Mouse (Mus musculus): ENCODE results near the gene L3mbtl2.
"Not testable (repeated sequence)": the region's sequence is repeated elsewhere in the genome, so short reads cannot be mapped to it uniquely, and the experiment has no call there.

Gene L3mbtl2

GRCm38 (mm10) chr15:81663697-81664561 lies at the start of gene L3mbtl2:
L3mbtl2 (plus strand) TSS chr15:81663889.
- in situ Hi-C loops (cut with MboI), result no loop called here

DNA sequence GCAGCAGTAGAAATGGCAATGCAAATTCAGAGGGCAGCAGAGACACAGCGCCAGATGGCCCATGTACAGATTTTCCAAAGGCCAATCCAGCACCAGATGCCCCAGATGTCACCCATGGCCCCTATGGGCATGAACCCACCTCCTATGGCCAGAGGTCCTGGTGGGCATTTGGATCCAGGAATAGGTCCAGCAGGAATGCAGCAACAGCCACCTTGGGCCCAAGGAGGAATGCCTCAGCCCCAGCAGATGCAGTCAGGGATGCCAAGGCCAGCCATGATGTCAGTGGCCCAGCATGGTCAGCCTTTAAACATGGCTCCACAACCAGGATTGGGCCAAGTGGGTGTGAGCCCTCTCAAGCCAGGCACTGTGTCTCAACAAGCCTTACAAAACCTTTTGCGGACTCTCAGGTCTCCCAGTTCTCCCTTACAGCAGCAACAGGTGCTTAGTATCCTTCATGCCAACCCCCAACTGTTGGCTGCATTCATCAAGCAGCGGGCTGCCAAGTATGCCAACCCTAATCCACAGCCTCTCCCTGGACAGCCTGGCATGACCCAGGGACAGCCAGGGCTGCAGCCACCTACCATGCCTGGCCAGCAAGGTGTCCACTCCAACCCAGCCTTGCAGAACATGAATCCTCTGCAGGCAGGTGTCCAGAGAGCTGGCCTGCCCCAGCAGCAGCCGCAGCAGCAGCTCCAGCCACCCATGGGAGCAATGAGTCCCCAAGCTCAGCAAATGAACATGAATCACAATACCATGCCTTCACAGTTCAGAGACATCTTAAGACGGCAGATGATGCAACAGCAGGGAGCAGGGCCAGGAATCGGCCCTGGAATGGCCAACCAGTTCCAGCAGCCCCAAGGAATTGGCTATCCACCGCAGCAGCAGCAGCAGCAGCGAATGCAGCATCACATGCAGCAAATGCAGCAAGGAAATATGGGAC lies 13.9 kb upstream of the L3mbtl2 start:
- in situ Hi-C loops (cut with MboI), result no loop called here

DNA sequence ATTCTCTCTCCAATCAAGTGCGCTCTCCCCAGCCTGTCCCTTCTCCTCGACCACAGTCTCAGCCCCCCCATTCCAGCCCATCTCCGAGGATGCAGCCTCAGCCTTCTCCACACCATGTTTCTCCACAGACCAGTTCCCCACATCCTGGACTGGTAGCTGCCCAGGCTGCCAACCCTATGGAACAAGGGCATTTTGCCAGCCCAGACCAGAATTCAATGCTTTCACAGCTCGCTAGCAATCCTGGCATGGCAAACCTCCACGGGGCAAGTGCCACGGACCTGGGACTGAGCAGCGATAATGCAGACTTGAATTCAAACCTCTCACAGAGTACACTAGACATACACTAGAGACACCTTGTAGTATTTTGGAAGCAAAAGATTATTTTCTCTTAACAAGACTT lies 13.1 kb upstream of the L3mbtl2 start:
- in situ Hi-C loops (cut with MboI), result no loop called here

GRCm38 (mm10) chr15:81661701-81662100 lies 2.0 kb upstream of the L3mbtl2 start:
- in situ Hi-C loops (cut with MboI), result no loop called here

DNA sequence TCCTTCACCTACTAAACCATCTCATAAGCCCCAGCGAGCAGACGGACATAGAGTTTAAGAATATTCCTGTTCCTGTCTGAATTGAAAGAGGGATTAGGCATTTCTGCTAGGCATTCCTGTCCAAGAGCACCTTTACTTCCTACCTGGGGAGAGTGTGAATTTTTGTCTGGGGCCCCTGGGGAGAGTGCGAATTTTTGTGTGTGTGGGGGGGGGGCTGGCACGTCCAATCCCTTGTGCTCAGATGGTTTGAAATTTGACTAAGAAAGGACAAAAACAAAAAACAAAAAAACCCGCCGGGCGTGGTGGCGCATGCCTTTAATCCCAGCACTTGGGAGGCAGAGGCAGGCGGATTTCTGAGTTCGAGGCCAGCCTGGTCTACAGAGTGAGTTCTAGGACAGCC lies 408 bp upstream of the L3mbtl2 start:
- in situ Hi-C loops (cut with MboI), result no loop called here

DNA sequence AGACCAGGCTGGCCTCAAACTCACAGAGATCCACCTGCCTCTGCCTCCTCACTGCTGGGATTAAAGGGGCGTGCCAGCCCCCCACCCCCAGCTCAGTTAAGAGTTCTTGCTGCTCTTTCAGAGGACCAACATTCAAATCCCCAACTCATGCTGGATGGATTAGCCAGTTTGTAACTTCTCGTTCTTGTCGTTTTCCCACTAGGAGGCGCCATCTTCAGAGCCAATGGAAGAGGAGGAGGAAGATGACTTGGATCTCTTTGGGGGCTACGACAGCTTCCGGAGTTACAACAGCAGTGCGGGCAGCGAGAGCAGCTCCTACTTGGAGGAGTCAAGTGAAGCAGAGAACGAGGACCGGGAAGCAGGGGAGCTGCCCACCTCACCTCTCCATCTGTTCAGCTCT lies 3.3 kb downstream of the L3mbtl2 start:
- in situ Hi-C loops (cut with MboI), result no loop called here

GRCm38 (mm10) chr15:81670231-81670640 lies 6.5 kb downstream of the L3mbtl2 start:
- in situ Hi-C loops (cut with MboI), result no loop called here

- in situ Hi-C loops (cut with MboI), result no loop called here
Measured at GRCm38 (mm10) chr15:81676637-81677036, 12.9 kb downstream of the L3mbtl2 start.

- in situ Hi-C loops (cut with MboI), result no loop called here
Measured at GRCm38 (mm10) chr15:81680301-81680805, 16.7 kb downstream of the L3mbtl2 start.

GRCm38 (mm10) chr15:81693366-81693966 lies 29.8 kb downstream of the L3mbtl2 start:
- in situ Hi-C loops (cut with MboI), result no loop called here

- in situ Hi-C loops (cut with MboI), result no loop called here
Measured at GRCm38 (mm10) chr15:81693967-81694881, 30.5 kb downstream of the L3mbtl2 start.

- in situ Hi-C loops (cut with MboI), result no loop called here
Measured at GRCm38 (mm10) chr15:81694891-81695290, 31.2 kb downstream of the L3mbtl2 start.

DNA sequence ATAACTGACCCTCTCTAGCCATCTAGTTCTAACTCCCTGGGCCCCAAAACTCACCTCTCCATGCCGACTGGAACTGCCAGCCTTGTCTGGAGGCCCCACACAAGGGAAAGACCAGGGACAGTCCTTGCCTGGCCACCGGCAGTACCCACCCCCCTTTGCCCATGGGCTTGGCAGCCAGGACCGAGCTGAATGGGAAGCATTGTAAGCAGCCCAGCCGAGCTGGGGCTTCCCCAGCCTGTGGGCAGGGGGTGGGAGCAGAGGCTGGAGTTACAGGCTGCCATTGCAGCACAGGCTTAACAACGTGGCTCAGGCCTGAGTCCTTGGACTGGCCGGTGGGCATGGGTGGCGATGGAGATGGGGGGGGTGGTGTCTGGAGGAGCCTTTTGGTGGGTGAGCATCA lies 33.5 kb downstream of the L3mbtl2 start, which contains the start of gene Chadl:
Chadl (minus strand) TSS at position 113 of the 400 bp plus-strand sequence.
- in situ Hi-C loops (cut with MboI), result no loop called here

DNA sequence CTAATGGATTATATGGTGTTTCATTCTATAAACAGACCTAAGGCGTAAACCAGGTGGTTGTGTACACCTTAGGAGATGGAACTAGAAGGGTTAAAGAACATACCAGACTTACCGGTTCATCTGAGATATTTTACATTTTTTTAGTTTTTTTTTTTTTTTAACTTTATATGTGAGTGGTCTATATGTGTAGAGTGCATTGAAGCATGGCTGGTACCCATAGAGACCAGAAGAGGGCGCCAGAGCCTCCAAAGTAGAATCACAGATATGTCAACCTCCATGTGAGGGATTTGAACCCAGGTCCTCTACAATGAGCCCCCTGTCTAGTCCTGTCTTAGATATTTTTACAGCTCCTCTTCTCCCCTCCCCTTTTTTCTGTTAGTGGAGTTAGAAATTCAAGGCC lies 34.2 kb downstream of the L3mbtl2 start:
- in situ Hi-C loops (cut with MboI), result no loop called here

GRCm38 (mm10) chr15:81698532-81698931 lies 34.8 kb downstream of the L3mbtl2 start:
- in situ Hi-C loops (cut with MboI), result no loop called here

DNA sequence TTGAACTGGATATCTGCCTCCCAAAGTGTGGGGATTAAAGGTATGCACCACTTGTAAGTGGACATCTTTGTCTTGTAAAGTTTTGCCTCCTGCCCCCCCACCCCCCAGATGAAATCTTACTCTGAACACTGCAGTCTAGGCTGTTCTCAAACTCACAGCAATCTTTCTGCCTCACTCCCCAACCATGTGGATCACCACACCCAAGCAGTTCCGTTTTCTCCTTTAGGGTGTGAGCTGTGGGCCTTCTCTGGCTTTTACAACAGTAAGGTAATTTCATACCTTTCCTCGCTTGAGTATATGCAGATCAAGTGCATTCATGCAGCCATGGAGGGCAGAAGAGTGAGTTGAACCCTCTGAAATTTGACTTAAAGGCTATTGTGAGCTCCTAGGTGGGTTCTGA lies 36.5 kb downstream of the L3mbtl2 start:
- in situ Hi-C loops (cut with MboI), result no loop called here

DNA sequence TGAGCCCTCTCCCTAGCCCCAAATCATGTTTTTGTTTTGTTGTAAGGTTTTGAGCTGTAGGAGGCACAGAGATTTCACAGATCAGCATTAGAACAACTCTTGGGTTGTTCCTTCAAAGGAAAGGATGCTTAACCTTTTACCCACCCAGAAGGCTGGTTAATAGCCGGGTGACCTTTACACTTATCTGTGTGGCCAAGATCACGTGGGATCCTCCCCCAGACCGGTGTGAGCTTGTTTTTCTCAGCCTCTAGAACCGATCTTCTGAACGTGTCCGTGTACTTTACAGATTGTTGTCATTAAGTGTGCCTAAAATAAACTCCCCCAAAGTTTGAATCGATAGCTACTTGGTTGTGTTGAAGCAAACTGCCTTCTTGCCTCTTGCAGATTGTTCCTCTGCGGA lies 36.9 kb downstream of the L3mbtl2 start:
- in situ Hi-C loops (cut with MboI), result no loop called here

GRCm38 (mm10) chr15:81701350-81701749 lies 37.7 kb downstream of the L3mbtl2 start:
- in situ Hi-C loops (cut with MboI), result not testable (repeated sequence)

DNA sequence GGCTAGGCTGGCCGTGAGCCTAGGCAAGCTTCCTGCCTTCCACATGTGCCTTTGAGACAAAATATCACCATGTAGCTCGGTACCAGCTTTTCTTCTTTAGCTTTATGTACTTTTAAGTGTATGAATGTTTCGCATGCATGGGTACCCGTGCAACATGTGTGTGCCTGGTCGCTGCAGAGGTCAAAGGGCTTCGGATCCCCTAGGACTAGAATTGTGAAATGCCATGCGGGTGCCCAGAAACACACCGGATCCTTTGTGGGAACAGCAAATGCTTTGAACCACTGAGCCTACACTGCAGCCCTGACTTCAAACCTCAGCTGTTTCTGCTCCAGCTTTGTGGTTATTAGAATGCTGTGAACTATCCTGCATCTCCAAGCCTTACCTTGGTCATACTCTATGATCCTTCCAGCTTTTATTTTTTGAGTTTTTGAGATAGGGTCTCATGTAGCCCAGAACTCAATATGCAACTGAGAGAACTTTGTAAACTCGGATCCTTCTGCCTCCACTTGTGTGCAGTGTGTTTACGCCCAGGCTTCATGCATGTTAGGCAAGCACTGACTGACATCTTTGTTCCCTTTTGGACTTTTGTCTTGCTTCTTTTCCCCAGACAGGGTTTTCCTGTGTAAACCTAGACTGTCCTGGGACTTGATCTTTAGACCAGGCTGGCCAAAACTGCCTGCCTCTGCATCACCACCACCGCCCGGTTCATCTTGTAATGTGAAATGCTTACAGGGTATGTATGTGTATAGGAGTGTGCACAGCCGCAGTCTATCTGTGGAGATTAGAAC lies 38.8 kb downstream of the L3mbtl2 start:
- in situ Hi-C loops (cut with MboI), result no loop called here

DNA sequence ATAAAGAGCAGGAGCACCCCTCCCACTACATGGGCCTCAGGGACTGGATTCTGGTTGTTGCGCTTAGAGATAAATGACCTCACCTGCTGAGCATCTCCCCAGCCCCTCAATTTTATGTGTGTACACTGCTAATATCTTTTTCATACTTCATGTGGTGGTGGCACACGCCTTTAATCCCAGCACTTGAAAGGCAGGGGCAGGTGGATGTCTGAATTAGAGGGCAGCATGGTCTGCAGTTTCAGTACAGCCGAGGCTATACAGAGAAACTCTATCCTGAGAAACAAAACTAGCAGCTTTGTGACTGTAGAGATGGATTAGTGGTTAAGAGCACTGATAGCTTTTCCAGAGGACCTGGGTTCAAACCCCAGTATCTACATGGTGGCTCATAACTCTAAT lies 39.4 kb downstream of the L3mbtl2 start:
- in situ Hi-C loops (cut with MboI), result no loop called here

Data from mature B cell (primary cell).